Mouse (Mus musculus) hindbrain, embryonic 13.5 days (tissue): ENCODE data around the gene Alg2. TPM values are rescaled to one million over a fixed set of nuclear protein-coding genes. Genes with fewer than 3 reads are reported as not detected.
A peak's percentile ranks its signal among the peaks of the same experiment; 100 is the strongest.

Experiments
- ATAC-seq: fragments of 200-750 bp; cut with Nextera tagmentation; 2 replicates; pipeline ENCODE4 v1.8.0; 2017; ENCODE audit warnings: moderate TSS enrichment; ENCODE audit not compliant: low FRiP score
- H3K27ac ChIP-seq: fragments of 300-500 bp; sonication (generic); 2 replicates; pipeline ENCODE4 v1.5.1; 2015; ENCODE audit warnings: inconsistent platforms, mild to moderate bottlenecking, moderate library complexity
- H3K27me3 ChIP-seq: fragments of 300-500 bp; sonication (generic); 2 replicates; pipeline ENCODE4 v1.6.1; 2015; ENCODE audit warnings: mild to moderate bottlenecking, inconsistent platforms
- H3K36me3 ChIP-seq: fragments of 300-500 bp; sonication (generic); 2 replicates; pipeline ENCODE4 v1.6.1; 2015; ENCODE audit warnings: mild to moderate bottlenecking, inconsistent platforms
- H3K4me1 ChIP-seq: fragments of 300-500 bp; sonication (generic); replicated peaks from 2 replicates; pipeline ENCODE4 v1.6.1; 2015; ENCODE audit warnings: inconsistent platforms
- H3K4me2 ChIP-seq: fragments of 300-500 bp; sonication (generic); 2 replicates; pipeline ENCODE4 v1.6.1; 2015; ENCODE audit warnings: inconsistent platforms, mild to moderate bottlenecking, moderate library complexity
- H3K4me3 ChIP-seq: fragments of 300-500 bp; sonication (generic); 2 replicates; pipeline ENCODE4 v1.5.1; 2015; ENCODE audit warnings: mild to moderate bottlenecking, inconsistent platforms
- H3K9ac ChIP-seq: fragments of 300-500 bp; sonication (generic); 2 replicates; pipeline ENCODE4 v1.6.1; 2015; ENCODE audit warnings: mild to moderate bottlenecking, inconsistent platforms
- H3K9me3 ChIP-seq: fragments of 300-500 bp; sonication (generic); 2 replicates; pipeline ENCODE4 v1.6.1; 2016; ENCODE audit warnings: inconsistent platforms
- WGBS: fragments of 180-500 bp; shearing (Covaris S2); methylation state at CpG from one replicate; pipeline ENCODE4 v1.1.7; 2015; 5-methylcytosine and 5-hydroxymethylcytosine counted together
- polyA plus RNA-seq: library from polyadenylated mRNA; unstranded; fragments of >200 nt; fragmentation: Nextera tagmentation; extraction: Ambion mirVana; gene quantifications from 2 replicates; pipeline ENCODE4 v1.2.1, GENCODE M21; 2015

The Alg2 gene
- polyA plus RNA-seq, 1 experiment from 2014 or later = 299 TPM

DNA sequence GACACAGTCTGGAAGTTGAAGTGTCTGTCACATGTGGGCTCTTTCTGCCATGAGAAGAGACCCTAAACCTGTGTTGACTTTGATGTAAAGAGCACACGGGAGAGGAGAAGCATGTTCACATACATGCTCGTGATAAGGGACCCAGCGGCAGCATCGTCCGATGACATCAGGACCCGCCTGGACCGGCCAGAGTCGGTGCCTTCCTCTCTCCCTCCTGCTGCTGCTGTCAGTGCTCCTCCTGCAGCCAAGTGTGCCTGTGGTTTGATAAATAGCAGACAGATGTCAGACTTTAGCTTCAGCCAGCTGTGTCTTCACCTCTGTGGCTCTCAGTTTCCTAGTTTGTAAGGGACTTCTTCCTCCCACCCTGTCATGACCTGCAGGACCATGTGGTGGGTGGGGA, 19.3 kb upstream of the Alg2 start:
- H3K9ac ChIP-seq = no peak overlapping the region
- no peaks in the 10 kb centered on the region for H3K36me3 ChIP-seq
- no peak overlapping the region for H3K4me3 ChIP-seq
- peaks cover 21% of the 10 kb centered on the region for H3K4me1 ChIP-seq
- peaks cover 5% of the 10 kb centered on the region; the same call in 1 of the 2 replicates for H3K27me3 ChIP-seq
- no peak overlapping the region for H3K4me2 ChIP-seq
- no peak overlapping the region for H3K27ac ChIP-seq
- no peaks in the 10 kb centered on the region for H3K9me3 ChIP-seq
- WGBS = 81% methylated on average over 8 of the region's 8 CpGs
- ATAC-seq = no peak

DNA sequence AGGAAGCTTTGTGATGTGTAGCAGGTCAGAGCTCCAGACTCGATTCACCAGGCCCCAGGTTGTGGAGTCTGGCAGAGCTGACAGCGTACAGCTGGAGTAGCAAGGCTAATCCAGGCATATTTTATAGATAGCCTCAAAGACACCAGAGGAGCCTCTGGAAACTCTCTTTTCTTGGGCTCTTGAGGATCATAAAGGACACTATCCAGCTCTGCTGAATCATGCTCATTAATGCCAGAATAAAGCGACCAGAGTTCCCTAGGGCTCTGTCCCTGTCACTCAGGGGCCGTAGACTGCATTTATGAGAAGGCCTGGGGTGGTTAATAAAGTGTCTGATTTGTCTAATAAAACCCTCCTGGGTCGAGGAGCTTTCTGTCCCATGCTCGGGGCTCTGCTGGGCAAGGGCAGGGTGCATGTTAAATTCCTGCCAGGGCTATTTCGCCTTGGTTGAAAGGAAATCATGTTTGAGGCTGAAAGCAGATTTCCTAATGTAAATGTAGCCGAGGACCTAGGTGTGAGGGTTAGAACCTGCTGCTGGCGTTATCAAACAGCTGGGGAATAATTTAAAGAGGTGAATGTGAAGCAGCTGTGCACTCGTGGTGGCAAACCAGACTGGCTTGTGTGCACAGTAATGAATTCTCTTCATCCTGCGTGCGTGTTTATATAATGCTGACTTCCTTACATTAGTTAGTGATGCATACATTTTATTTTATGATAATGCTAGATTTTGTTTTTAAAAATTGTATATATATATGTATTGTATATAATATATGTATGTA, 18.4 kb upstream of the Alg2 start:
- Histone ChIP-seq H3K9ac (no peak overlapping the region), H3K4me2 (no peak overlapping the region)
- ATAC-seq = 0 out of 2 replicates have a peak, but pooled peaks have one; percentile 12

DNA sequence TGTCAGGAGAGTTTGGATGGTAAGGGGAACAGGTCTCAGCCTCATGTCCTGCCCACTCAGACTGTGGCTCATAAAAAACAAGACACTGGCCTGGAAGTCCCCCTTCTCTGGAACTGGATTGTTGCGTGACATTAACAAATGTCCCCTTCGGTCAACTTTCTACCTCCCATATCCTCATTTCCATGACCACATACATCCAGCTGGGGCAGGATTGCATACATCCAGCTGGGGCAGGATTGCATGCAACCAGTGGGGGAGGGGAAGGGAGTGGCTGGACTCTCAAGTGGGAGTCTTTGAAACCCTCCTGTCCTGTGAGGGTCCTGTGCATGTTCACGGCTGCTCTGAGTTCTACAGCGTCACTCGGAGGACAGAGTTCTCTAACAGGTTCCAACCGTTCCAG, 17.1 kb upstream of the Alg2 start:
- no peak for ATAC-seq
- Histone ChIP-seq H3K9me3 (no peaks in the 10 kb centered on the region), H3K9ac (no peak overlapping the region), H3K36me3 (no peaks in the 10 kb centered on the region), H3K4me3 (no peak overlapping the region), H3K27ac (no peak overlapping the region), H3K4me2 (no peak overlapping the region), H3K27me3 (peaks cover 7% of the 10 kb centered on the region; the same call in 1 of the 2 replicates), H3K4me1 (peaks cover 18% of the 10 kb centered on the region)
- 78% methylated on average over 6 of the region's 6 CpGs for WGBS

More for the DNA sequence above, 18.4 kb upstream of the Alg2 start:
- Histone ChIP-seq H3K27me3 (peaks cover 7% of the 10 kb centered on the region; the same call in 1 of the 2 replicates), H3K27ac (peak overlapping the region; percentile 44; the same call in 1 of the 2 replicates), H3K36me3 (no peaks in the 10 kb centered on the region), H3K4me1 (peaks cover 18% of the 10 kb centered on the region), H3K9me3 (no peaks in the 10 kb centered on the region), H3K4me3 (no peak overlapping the region)
- 34% methylated on average over 12 of the region's 12 CpGs for WGBS

DNA sequence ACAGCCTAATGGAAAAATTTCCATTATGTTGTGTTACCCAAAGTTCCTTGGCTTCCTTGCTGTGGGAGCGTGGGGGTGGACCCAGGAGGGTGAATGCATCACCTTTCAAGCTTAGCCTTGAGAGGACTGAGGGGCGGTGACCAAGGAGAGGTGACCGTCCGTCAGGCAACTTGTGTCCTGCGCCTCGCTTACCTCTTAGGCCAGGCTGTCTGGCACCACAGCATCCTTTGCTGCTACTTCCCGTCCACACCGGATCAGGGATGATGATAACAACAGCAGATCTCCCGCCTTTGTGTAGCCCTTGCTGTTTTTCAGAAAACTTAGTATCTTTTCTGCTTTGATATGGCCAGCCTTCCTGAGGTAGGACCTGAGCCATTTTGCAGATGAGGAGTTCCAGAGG, 6.4 kb upstream of the Alg2 start:
- Histone ChIP-seq H3K36me3 (peaks cover 76% of the 10 kb centered on the region), H3K9ac (no peak overlapping the region), H3K4me3 (no peak overlapping the region), H3K4me2 (no peak overlapping the region), H3K27me3 (no peaks in the 10 kb centered on the region), H3K27ac (no peak overlapping the region), H3K4me1 (peaks cover 11% of the 10 kb centered on the region), H3K9me3 (no peaks in the 10 kb centered on the region)
- 95% methylated on average over 9 of the region's 9 CpGs for WGBS
- no peak for ATAC-seq

DNA sequence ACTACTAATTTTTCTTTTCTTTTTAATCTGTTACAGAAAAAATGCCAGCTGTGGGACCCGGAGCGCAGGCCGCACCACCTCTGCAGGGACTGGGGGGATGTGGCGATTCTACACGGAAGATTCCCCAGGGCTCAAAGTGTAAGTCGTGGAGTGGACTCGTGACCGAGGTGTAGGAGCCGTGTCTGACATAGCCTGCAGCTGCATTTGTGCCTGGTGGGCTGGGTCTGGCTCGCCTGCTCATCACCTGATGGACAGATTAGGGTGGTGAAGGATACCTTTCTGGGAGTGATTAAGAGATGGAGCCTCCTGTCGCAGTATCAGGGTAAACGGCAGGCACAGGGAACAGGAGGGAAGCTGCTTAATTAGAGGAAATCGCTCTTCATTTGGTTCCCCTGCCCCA, 6.0 kb upstream of the Alg2 start:
- no peak for ATAC-seq
- peaks cover 76% of the 10 kb centered on the region for H3K36me3 ChIP-seq

DNA sequence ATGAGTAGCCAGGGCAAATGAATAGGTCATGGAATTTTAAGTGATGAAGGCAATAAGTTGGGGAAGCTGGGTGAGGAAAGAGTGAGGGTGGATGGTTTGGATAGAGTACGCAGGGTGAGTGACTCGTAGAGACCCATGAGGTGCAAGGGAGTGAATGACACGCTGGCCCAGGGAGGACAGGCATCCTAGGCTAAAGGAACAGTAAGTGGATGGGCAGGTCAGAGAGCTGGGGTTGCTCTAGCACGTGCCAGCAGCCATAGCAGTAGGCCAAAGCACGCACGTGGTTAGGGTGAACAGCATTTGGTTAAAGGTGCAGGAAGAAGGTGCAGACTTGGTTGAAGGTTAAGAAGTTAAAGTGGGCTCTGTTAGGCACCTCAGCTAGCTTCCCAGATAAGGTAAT, 3.4 kb upstream of the Alg2 start:
- ATAC-seq = no peak
- H3K4me3 ChIP-seq = no peak overlapping the region
- peaks cover 60% of the 10 kb centered on the region for H3K36me3 ChIP-seq
- H3K9me3 ChIP-seq = no peaks in the 10 kb centered on the region
- H3K4me1 ChIP-seq = peaks cover 26% of the 10 kb centered on the region
- WGBS = 93% methylated on average over 6 of the region's 6 CpGs
- no peak overlapping the region for H3K27ac ChIP-seq
- H3K9ac ChIP-seq = no peak overlapping the region
- H3K4me2 ChIP-seq = no peak overlapping the region
- no peaks in the 10 kb centered on the region for H3K27me3 ChIP-seq

More for the DNA sequence above, 6.0 kb upstream of the Alg2 start:
- H3K9ac ChIP-seq = no peak overlapping the region
- no peak overlapping the region for H3K27ac ChIP-seq
- no peaks in the 10 kb centered on the region for H3K9me3 ChIP-seq
- H3K4me2 ChIP-seq = no peak overlapping the region
- peaks cover 15% of the 10 kb centered on the region for H3K4me1 ChIP-seq
- H3K27me3 ChIP-seq = no peaks in the 10 kb centered on the region
- 92% methylated on average over 13 of the region's 13 CpGs for whole genome bisulfite sequencing
- H3K4me3 ChIP-seq = no peak overlapping the region

DNA sequence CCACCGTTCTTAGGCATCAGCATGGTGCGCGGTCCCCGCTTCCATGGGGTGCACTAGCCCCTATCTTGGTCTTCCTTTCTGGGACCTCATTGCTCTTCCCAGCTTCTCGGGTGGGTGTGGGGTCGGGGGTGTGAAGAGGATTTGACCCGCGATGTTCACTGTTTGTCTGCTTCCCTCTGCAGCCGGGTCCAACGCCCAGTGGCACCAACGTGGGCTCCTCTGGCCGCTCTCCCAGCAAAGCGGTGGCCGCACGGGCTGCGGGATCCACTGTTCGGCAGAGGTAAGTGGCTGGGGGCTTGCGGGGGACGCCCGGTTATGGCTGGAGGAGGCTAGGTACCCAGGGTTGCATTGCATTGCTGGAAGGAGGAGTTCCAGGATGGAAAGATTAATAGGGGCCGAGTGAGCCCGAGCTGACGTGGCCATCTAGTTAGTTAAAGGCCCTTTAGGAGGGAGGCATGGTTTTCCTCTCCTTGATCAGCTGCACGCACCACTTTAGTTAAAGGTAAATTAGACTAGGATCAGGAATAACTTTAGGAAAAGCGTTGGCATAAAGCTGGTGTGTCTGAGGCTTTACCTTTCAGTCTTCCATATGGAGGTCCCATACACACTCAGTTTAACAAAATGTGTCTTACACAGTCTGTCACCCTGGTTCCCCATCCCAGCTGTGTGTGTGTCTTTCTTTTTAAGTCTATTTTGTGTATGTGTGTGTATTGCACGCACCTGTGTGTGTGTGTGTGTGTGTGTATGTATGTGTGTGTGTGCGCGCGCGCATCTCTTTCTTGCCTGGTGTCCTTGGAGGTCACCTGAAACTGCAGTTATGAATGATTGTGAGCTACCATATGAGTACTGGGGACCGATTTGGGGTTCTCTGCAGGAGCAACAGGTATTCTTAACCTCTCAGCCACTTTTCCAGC, 854 bp upstream of the Alg2 start:
- Histone ChIP-seq H3K4me3 (peak overlapping the region; percentile 65), H3K27me3 (no peaks in the 10 kb centered on the region), H3K9ac (peak overlapping the region; percentile 91), H3K27ac (peak overlapping the region; percentile 97), H3K4me2 (peak overlapping the region; percentile 85), H3K4me1 (peaks cover 38% of the 10 kb centered on the region), H3K36me3 (peaks cover 60% of the 10 kb centered on the region), H3K9me3 (no peaks in the 10 kb centered on the region)
- 15% methylated on average over 31 of the region's 31 CpGs for WGBS
- peak; percentile 26; the same call in 1 of the 2 replicates for ATAC-seq

DNA sequence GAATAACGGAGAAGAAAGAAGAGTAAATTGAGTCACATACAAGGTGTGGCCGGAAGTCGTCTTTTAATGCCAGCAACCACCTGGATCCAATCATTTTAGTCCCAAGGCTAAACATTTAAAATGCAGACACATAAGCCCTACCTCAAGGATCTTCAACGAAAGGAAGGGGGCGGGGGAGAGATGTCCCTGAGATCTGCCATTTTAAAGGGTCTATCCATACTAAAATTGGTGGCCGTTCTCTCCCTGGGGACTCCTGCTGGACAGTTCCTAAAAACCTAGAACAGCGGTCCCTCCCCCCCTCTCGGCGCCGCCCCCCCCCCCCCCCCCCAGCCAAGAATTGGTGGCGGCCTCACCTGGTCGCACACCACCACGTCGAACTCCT, 556 bp downstream of the Alg2 start:
- peak; percentile 11 for ATAC-seq
- Histone ChIP-seq H3K9me3 (peaks cover 4% of the 10 kb centered on the region; the same call in 1 of the 2 replicates), H3K36me3 (peaks cover 62% of the 10 kb centered on the region), H3K4me1 (peaks cover 38% of the 10 kb centered on the region), H3K9ac (peak overlapping the region; percentile 91), H3K4me2 (peak overlapping the region; percentile 85), H3K27me3 (no peaks in the 10 kb centered on the region), H3K4me3 (peak overlapping the region; percentile 65), H3K27ac (peak overlapping the region; percentile 97)
- 1% methylated on average over 7 of the region's 14 CpGs for WGBS

DNA sequence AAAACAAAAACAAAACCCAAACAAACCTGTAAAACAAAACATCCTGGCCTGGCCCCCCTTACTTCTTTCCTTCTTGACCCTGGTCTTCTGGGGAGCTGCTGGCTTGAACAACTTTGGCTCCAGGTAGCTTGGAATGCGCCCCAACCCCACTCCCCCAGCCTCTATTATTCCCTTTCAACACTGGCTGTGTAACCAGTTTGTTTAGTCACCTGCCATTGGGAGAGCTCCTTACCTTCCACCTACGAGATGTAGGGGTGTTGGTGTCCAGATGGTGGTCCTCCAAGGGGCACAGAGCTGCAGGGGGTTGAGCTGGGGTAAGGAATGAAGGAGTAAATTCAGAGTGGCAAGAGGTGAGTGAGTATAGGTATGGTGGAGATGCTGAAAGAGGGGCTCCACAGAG, 6.9 kb downstream of the Alg2 start:
- ATAC-seq = no peak
- Histone ChIP-seq H3K9me3 (peaks cover 15% of the 10 kb centered on the region), H3K4me1 (peaks cover 8% of the 10 kb centered on the region), H3K4me2 (no peak overlapping the region), H3K36me3 (peaks cover 74% of the 10 kb centered on the region), H3K27ac (no peak overlapping the region), H3K27me3 (no peaks in the 10 kb centered on the region), H3K4me3 (no peak overlapping the region), H3K9ac (no peak overlapping the region)
- WGBS = 97% methylated on average over 2 of the region's 2 CpGs

DNA sequence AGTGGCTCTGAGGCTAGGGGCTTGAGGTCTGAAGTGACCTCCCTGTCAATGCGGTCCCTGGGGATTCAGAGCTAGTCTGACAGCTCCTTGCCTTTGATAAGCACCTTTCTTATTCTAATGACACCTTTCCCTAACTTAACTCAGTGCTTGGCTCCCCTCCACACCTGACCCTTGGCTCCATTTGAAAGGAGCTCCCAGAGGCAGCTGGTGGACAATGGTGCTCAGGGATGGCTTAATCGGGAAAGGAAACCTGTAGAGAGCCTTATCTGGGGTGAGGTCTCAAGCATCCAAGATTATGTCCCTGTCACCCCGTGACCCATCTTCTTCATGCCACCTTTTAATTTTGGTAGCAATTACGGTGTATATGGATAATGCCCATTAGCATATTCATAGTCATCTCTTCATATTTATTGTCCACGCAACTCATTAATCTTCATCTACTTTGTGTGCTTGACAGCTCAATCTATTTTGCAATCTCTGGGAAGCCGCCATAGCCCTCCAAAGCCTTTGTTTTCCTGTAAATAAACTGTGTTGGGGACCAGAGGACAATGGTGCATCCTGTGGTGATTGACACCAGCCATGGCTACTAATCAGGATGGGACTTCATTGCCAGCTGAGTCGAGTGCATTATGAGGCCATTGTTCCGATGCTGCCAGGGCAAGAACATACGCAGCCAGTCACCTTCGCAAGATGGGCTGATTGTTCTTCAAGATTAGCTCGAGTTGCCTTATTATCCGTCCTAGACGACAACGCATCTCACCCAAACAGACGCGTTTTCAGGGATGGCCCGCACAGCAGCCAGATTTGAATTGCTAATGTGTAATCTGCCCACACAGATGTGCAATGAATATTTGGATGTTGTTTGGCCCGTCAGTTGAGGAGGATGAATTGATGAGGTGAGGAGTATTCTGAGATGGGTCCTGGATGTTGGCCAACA, 24.3 kb downstream of the Alg2 start:
- peak; percentile 82 for ATAC-seq
- 9% methylated on average over 18 of the region's 18 CpGs for WGBS

DNA sequence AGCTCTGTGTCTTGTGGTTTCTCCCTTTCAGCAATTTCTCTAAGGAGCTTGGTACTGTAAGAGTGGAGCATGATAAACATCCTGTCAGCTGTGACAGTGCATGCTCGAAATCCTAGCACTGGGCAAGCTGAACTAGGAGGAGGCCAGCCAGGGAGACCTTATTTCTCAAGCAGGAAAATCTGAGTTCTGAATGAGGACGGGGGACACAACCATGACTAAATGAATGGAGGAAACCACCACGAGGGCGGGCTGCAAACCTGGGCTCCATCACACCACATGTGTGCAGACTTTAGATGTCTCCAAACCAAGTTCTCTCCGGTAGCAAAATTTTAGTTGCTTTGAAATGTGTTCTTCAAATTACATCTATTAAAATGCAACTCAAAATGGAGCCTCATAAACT, 25.0 kb downstream of the Alg2 start:
- ATAC-seq = no peak
- H3K27ac ChIP-seq = peak overlapping the region; percentile 58; the same call in 1 of the 2 replicates
- 41% methylated on average over 5 of the region's 5 CpGs for WGBS

More for the DNA sequence above, 24.3 kb downstream of the Alg2 start:
- H3K4me2 ChIP-seq = peak overlapping the region; percentile 33
- peak overlapping the region; percentile 58 for H3K27ac ChIP-seq
- H3K4me1 ChIP-seq = peaks cover 12% of the 10 kb centered on the region
- H3K4me3 ChIP-seq = no peak overlapping the region
- H3K9ac ChIP-seq = no peak overlapping the region
- 0 out of 2 replicates have a peak, but pooled peaks cover 7% of the 10 kb centered on the region for H3K9me3 ChIP-seq
- no peaks in the 10 kb centered on the region for H3K27me3 ChIP-seq
- H3K36me3 ChIP-seq = no peaks in the 10 kb centered on the region

More for the DNA sequence above, 25.0 kb downstream of the Alg2 start:
- Histone ChIP-seq H3K27me3 (no peaks in the 10 kb centered on the region), H3K36me3 (no peaks in the 10 kb centered on the region), H3K9me3 (0 out of 2 replicates have a peak, but pooled peaks cover under 1% of the 10 kb centered on the region), H3K4me2 (no peak overlapping the region), H3K4me1 (peaks cover 12% of the 10 kb centered on the region), H3K4me3 (no peak overlapping the region), H3K9ac (no peak overlapping the region)
